Mouse (Mus musculus) liver, postnatal 0 days (tissue): ENCODE data around the gene Gng5. TPM values are rescaled to one million over a fixed set of nuclear protein-coding genes. Genes with fewer than 3 reads are reported as not detected.

Source experiments
- ATAC-seq: fragments of 200-750 bp; cut with Nextera tagmentation; 2 replicates; pipeline ENCODE4 v1.8.0; 2017; ENCODE audit warnings: mild to moderate bottlenecking, moderate library complexity
- DNase-seq: peaks from one replicate; pipeline ENCODE4 v3.0.0-alpha.2; 2016
- H3K27ac ChIP-seq: fragments of 300-500 bp; sonication (generic); 2 replicates; pipeline ENCODE4 v1.5.1; 2014; ENCODE audit warnings: antibody characterized with exemption, moderate library complexity, mild to moderate bottlenecking, low read depth
- H3K27me3 ChIP-seq: fragments of 300-500 bp; sonication (generic); 2 replicates; pipeline ENCODE4 v1.6.1; 2014; ENCODE audit warnings: low read length, control low read depth, mixed read lengths; ENCODE audit not compliant: insufficient read depth
- H3K36me3 ChIP-seq: fragments of 300-500 bp; sonication (generic); replicated peaks from 2 replicates; pipeline ENCODE4 v1.6.1; 2014; ENCODE audit warnings: mild to moderate bottlenecking, control low read depth, low read length, moderate library complexity, mixed read lengths; ENCODE audit not compliant: insufficient read depth
- H3K4me1 ChIP-seq: fragments of 300-500 bp; sonication (generic); 2 replicates; pipeline ENCODE4 v1.6.1; 2014; ENCODE audit warnings: antibody characterized with exemption, mild to moderate bottlenecking, control low read depth; ENCODE audit not compliant: insufficient read depth
- H3K4me2 ChIP-seq: fragments of 300-500 bp; sonication (generic); 2 replicates; pipeline ENCODE4 v1.6.1; 2014; ENCODE audit warnings: low read depth, mild to moderate bottlenecking, low read length, moderate library complexity, mixed read lengths
- H3K4me3 ChIP-seq: fragments of 300-500 bp; sonication (generic); 2 replicates; pipeline ENCODE4 v1.5.1; 2014; ENCODE audit warnings: low read depth, low read length
- H3K9ac ChIP-seq: fragments of 300-500 bp; sonication (generic); replicated peaks from 2 replicates; pipeline ENCODE4 v1.6.1; 2014; ENCODE audit warnings: mild to moderate bottlenecking, moderate library complexity
- H3K9me3 ChIP-seq: fragments of 300-500 bp; sonication (generic); 2 replicates; pipeline ENCODE4 v1.6.1; 2016; ENCODE audit warnings: mild to moderate bottlenecking, control low read depth, low read length, mixed read lengths
- CTCF ChIP-seq: sonication (generic); IDR thresholded peaks from 2 replicates; pipeline ENCODE4 v1.5.1; 2016; ENCODE audit warnings: antibody characterized with exemption, low read depth
- EP300 ChIP-seq: IDR thresholded peaks from 2 replicates; pipeline ENCODE4 v1.6.1; 2016; ENCODE audit warnings: antibody characterized with exemption, low read depth, mild to moderate bottlenecking
- WGBS: fragments of 180-500 bp; shearing (Covaris S2); extraction: QIAGEN DNeasy Blood & Tissue Kit; methylation state at CpG from one replicate; pipeline ENCODE4 v1.1.7; 2014; ENCODE audit not compliant: insufficient replicate concordance; 5-methylcytosine and 5-hydroxymethylcytosine counted together
- polyA plus RNA-seq: library from polyadenylated mRNA; unstranded; fragments of >200 nt; fragmentation: Nextera tagmentation; extraction: Ambion mirVana; gene quantifications from 2 replicates; pipeline ENCODE4 v1.2.1, GENCODE M21; 2015

Gene Gng5
- polyA plus RNA-seq, 1 experiment from 2014 or later: 778 TPM

GRCm38 (mm10) chr3:146473741-146474140 lies 25.9 kb upstream of the Gng5 start:
- TF ChIP-seq EP300: no peak
- TF ChIP-seq CTCF: no peak
- H3K27me3 ChIP-seq: no peaks in the 10 kb centered on the region
- H3K9ac ChIP-seq: no peak overlapping the region
- H3K4me3 ChIP-seq: no peak overlapping the region
- H3K36me3 ChIP-seq: no peaks in the 10 kb centered on the region
- no peak for DNase-seq
- no peak overlapping the region for H3K27ac ChIP-seq
- no peaks in the 10 kb centered on the region for H3K9me3 ChIP-seq
- no peak for ATAC-seq
- no peak overlapping the region for H3K4me2 ChIP-seq
- no peaks in the 10 kb centered on the region for H3K4me1 ChIP-seq

DNA sequence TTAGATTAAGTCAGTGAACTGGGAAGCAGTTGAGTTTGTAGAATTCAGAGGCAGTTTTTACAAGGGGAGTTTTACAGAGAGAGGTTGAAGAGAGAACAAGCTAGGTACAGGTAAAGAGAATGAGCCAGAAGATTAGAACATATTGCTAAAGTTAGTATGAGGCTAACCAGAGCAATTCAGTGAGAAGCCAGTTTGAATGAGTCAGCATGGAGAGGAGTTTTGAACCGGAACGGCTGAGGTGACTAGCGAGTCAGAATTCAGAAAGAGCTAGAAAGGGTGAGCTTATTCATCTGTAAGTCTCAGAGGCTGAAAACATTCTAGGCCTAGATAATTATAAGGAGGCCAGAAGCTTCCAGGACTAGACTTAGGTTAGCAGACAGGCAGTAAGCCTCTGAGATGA lies 25.2 kb upstream of the Gng5 start:
- H3K27ac ChIP-seq: no peak overlapping the region
- ATAC-seq (no peak), DNase-seq (no peak)
- no peak overlapping the region for H3K4me3 ChIP-seq
- H3K27me3 ChIP-seq: no peaks in the 10 kb centered on the region
- H3K9ac ChIP-seq: no peak overlapping the region
- WGBS: 85% methylated on average over 3 of the region's 3 CpGs
- H3K4me1 ChIP-seq: no peaks in the 10 kb centered on the region
- H3K9me3 ChIP-seq: no peaks in the 10 kb centered on the region
- no peaks in the 10 kb centered on the region for H3K36me3 ChIP-seq
- no peak for TF ChIP-seq EP300
- no peak for TF ChIP-seq CTCF
- H3K4me2 ChIP-seq: no peak overlapping the region

- 65% methylated on average over 2 of the region's 2 CpGs for WGBS
Measured at GRCm38 (mm10) chr3:146482044-146482443, 17.6 kb upstream of the Gng5 start.

GRCm38 (mm10) chr3:146486464-146486863 lies 13.1 kb upstream of the Gng5 start:
- DNase-seq (no peak), ATAC-seq (no peak)
- H3K27ac ChIP-seq: no peak overlapping the region
- H3K36me3 ChIP-seq: no peaks in the 10 kb centered on the region
- H3K4me3 ChIP-seq: no peak overlapping the region
- H3K9me3 ChIP-seq: no peaks in the 10 kb centered on the region
- no peaks in the 10 kb centered on the region for H3K27me3 ChIP-seq
- WGBS: 83% methylated on average over 4 of the region's 4 CpGs
- no peaks in the 10 kb centered on the region for H3K4me1 ChIP-seq
- H3K9ac ChIP-seq: no peak overlapping the region
- TF ChIP-seq EP300: no peak
- peak; percentile 45 for TF ChIP-seq CTCF
- H3K4me2 ChIP-seq: no peak overlapping the region

More at GRCm38 (mm10) chr3:146482044-146482443, 17.6 kb upstream of the Gng5 start:
- Histone ChIP-seq H3K27ac (no peak overlapping the region), H3K4me1 (no peaks in the 10 kb centered on the region), H3K4me2 (no peak overlapping the region), H3K27me3 (no peaks in the 10 kb centered on the region), H3K4me3 (no peak overlapping the region), H3K36me3 (no peaks in the 10 kb centered on the region), H3K9me3 (no peaks in the 10 kb centered on the region), H3K9ac (no peak overlapping the region)
- ATAC-seq: no peak
- TF ChIP-seq CTCF: no peak
- no peak for TF ChIP-seq EP300
- DNase-seq: no peak

- ATAC-seq: no peak
- Histone ChIP-seq H3K9ac (no peak overlapping the region), H3K4me3 (no peak overlapping the region), H3K4me1 (peaks cover 3% of the 10 kb centered on the region; the same call in 1 of the 2 replicates), H3K4me2 (no peak overlapping the region), H3K27me3 (no peaks in the 10 kb centered on the region), H3K36me3 (no peaks in the 10 kb centered on the region), H3K27ac (no peak overlapping the region), H3K9me3 (no peaks in the 10 kb centered on the region)
- WGBS: 81% methylated on average over 8 of the region's 8 CpGs
- DNase-seq: no peak
- no peak for TF ChIP-seq CTCF
Measured at GRCm38 (mm10) chr3:146494941-146495340, 4.7 kb upstream of the Gng5 start.

DNA sequence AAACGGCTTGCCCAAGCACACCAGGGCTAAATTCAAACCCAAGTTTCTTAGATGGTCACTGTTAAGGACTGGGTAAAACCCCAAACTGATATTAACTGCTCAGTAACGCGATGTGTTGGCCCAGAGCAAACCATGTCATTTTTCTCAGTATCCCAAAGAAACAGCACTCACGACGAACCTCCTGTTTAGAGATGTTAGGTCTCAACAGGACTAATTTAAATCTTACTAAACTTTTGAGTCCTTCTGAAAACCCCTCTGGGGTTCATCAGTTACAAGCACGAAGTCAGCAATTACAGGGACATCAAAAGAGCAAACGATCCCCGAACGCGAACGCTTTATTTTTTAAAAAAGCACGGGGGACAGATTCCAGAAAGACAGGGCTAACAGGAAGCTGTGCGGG lies 618 bp upstream of the Gng5 start:
- peak overlapping the region; percentile 79 for H3K4me3 ChIP-seq
- TF ChIP-seq CTCF (no peak), EP300 (no peak)
- peak overlapping the region; percentile 94 for H3K9ac ChIP-seq
- peaks cover 10% of the 10 kb centered on the region for H3K36me3 ChIP-seq
- no peak for DNase-seq
- peak overlapping the region; percentile 97 for H3K27ac ChIP-seq
- 3% methylated on average over 13 of the region's 13 CpGs for WGBS
- peaks cover 26% of the 10 kb centered on the region for H3K4me1 ChIP-seq
- H3K9me3 ChIP-seq: no peaks in the 10 kb centered on the region
- H3K27me3 ChIP-seq: no peaks in the 10 kb centered on the region
- H3K4me2 ChIP-seq: peak overlapping the region; percentile 81
- ATAC-seq: no peak
